Mouse (Mus musculus) myocyte (in vitro differentiated cells): Measurements from ENCODE around the gene Hist1h2ac.

Experiments used
- CEBPB ChIP-seq: IDR thresholded peaks from 2 replicates; pipeline ENCODE4 v1.6.1; 2011; ENCODE audit warnings: mild to moderate bottlenecking, moderate library complexity; ENCODE audit not compliant: poor library complexity, insufficient read depth, severe bottlenecking
- E2F4 ChIP-seq: IDR thresholded peaks from one replicate; pipeline ENCODE4 v1.6.1; 2011; ENCODE audit warnings: mild to moderate bottlenecking, control low read depth, moderate library complexity; ENCODE audit not compliant: insufficient read depth
- MAX ChIP-seq: IDR thresholded peaks from one replicate; pipeline ENCODE4 v1.6.1; 2011; ENCODE audit warnings: low read depth, mild to moderate bottlenecking, control low read depth
- MYOD1 ChIP-seq, 3 experiments: IDR thresholded peaks; one replicate each; pipeline ENCODE4 v1.6.1; 2011; ENCODE audit warnings: control low read depth in 2 of 3, low read depth in 2 of 3, mild to moderate bottlenecking in 2 of 3, moderate library complexity in 1 of 3; ENCODE audit not compliant: insufficient read length in 2 of 3, control insufficient read depth in 1 of 3
- POLR2A ChIP-seq: IDR thresholded peaks from one replicate; pipeline ENCODE4 v1.6.1; 2011; ENCODE audit warnings: low read depth, mild to moderate bottlenecking, control low read depth, moderate library complexity; ENCODE audit not compliant: insufficient read length
- POLR2AphosphoS2 ChIP-seq: IDR thresholded peaks from one replicate; pipeline ENCODE4 v1.6.1; 2011; ENCODE audit warnings: low read depth, control low read depth; ENCODE audit not compliant: insufficient read length
- SRF ChIP-seq: IDR thresholded peaks from one replicate; pipeline ENCODE4 v1.6.1; 2011; ENCODE audit warnings: low read depth; ENCODE audit not compliant: control insufficient read depth, insufficient read length
- TCF12 ChIP-seq: IDR thresholded peaks from one replicate; pipeline ENCODE4 v1.6.1; 2011; ENCODE audit warnings: mild to moderate bottlenecking, control low read depth; ENCODE audit not compliant: poor library complexity, insufficient read depth, severe bottlenecking
- TCF3 ChIP-seq: IDR thresholded peaks from one replicate; pipeline ENCODE4 v1.6.1; 2011; ENCODE audit warnings: low read depth, control low read depth; ENCODE audit not compliant: insufficient read length
- USF1 ChIP-seq: IDR thresholded peaks from one replicate; pipeline ENCODE4 v1.6.1; 2011; ENCODE audit warnings: low read depth, mild to moderate bottlenecking, control low read depth, moderate library complexity

DNA sequence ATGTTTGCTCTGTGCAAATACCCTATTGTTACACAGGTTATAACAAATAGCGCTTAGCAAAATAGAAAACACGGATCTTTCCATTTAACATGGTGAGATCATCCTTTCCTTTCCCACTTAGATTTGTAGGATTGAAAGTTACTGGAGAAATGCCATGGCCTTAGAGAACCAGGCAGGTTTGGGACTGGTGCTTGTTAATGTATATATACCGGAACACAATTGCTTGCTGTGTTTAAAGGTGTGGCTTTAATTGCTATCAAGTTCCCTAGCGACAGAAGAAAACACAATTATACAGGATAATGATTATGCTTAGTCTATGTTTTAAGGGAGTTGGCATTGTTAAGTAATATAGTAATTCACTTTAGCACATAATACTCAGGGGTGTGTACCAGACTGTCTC, 3.4 kb upstream of the Hist1h2ac start:
- no peak for TF ChIP-seq TCF3
- no peak for TF ChIP-seq POLR2A
- no peak for TF ChIP-seq MYOD1 (IDR thresholded peaks at IDR 0.05; ENCODE audit: control insufficient read depth in 1 of 3, insufficient read length in 2 of 3, low read depth in 2 of 3)
- TF ChIP-seq USF1, result no peak
- no peak for TF ChIP-seq MAX
- no peak for TF ChIP-seq CEBPB
- no peak for TF ChIP-seq POLR2AphosphoS2
- TF ChIP-seq TCF12, result no peak
- no peak for TF ChIP-seq E2F4
- no peak for TF ChIP-seq SRF
